Mouse (Mus musculus) bone marrow, adult 2 months (tissue): ENCODE measurements around the gene Cldnd2. TPM values are rescaled to one million over a fixed set of nuclear protein-coding genes. Genes with fewer than 3 reads are reported as not detected.

Source experiments
- H3K27ac ChIP-seq: fragments of 200-500 bp; 2 replicates; pipeline ENCODE4 v1.5.1; 2012; ENCODE audit warnings: low read depth, mild to moderate bottlenecking, control low read depth, inconsistent platforms, low read length; ENCODE audit not compliant: control insufficient read depth, poor library complexity, insufficient read depth
- H3K4me1 ChIP-seq: fragments of 200-500 bp; 2 replicates; pipeline ENCODE4 v1.6.1; 2011; ENCODE audit warnings: low read length; ENCODE audit not compliant: control insufficient read depth, insufficient read depth
- H3K4me3 ChIP-seq: fragments of 200-500 bp; replicated peaks from 2 replicates; pipeline ENCODE3; 2011; ENCODE audit warnings: mild to moderate bottlenecking, low read depth, low read length, control low read depth; ENCODE audit not compliant: control insufficient read depth
- CTCF ChIP-seq: fragments of 200-500 bp; IDR thresholded peaks from 2 replicates; pipeline ENCODE4 v1.5.1; 2011; ENCODE audit warnings: low read length, control low read depth; ENCODE audit not compliant: control insufficient read depth, insufficient read depth
- POLR2A ChIP-seq: fragments of 200-500 bp; IDR thresholded peaks from 2 replicates; pipeline ENCODE4 v1.6.1; 2011; ENCODE audit warnings: low read depth, mild to moderate bottlenecking, control low read depth, low read length, borderline replicate concordance; ENCODE audit not compliant: control insufficient read depth
- WGBS: fragments of 180-500 bp; shearing (Covaris S2); methylation state at CpG from one replicate; pipeline ENCODE4 v1.1.7; 2018; 5-methylcytosine and 5-hydroxymethylcytosine counted together
- polyA plus RNA-seq: library from polyadenylated mRNA; stranded (reverse); fragments of >200 nt; gene quantifications from 2 replicates; pipeline ENCODE4 v1.2.4, GENCODE M21; 2011; ENCODE audit warnings: low replicate concordance; ENCODE audit not compliant: missing spikeins, insufficient read depth, insufficient read length

Gene Cldnd2
- polyA plus RNA-seq, 1 experiment, result 4.7 TPM

- TF ChIP-seq POLR2A (no peak), CTCF (peak; percentile 63)
- no peak overlapping the region for H3K4me3 ChIP-seq
- H3K27ac ChIP-seq, result no peak overlapping the region
- WGBS, result 67% methylated on average over 8 of the region's 8 CpGs
- no peaks in the 10 kb centered on the region for H3K4me1 ChIP-seq
Observed at GRCm38 (mm10) chr7:43470373-43470772, 29.8 kb downstream of the Cldnd2 start.

GRCm38 (mm10) chr7:43475706-43476105 is 35.1 kb downstream of the Cldnd2 start:
- no peak for TF ChIP-seq POLR2A
- TF ChIP-seq CTCF, result no peak

GRCm38 (mm10) chr7:43476376-43476775 is 35.8 kb downstream of the Cldnd2 start:
- 13% methylated on average over 13 of the region's 13 CpGs for WGBS
- no peaks in the 10 kb centered on the region for H3K4me1 ChIP-seq
- H3K4me3 ChIP-seq, result no peak overlapping the region
- TF ChIP-seq POLR2A (no peak), CTCF (no peak)
- no peak overlapping the region for H3K27ac ChIP-seq

More at GRCm38 (mm10) chr7:43475706-43476105, 35.1 kb downstream of the Cldnd2 start:
- WGBS, result 5% methylated on average over 23 of the region's 23 CpGs
- H3K4me1 ChIP-seq, result no peaks in the 10 kb centered on the region
- H3K27ac ChIP-seq, result no peak overlapping the region
- no peak overlapping the region for H3K4me3 ChIP-seq

- H3K4me1 ChIP-seq, result no peaks in the 10 kb centered on the region
- H3K4me3 ChIP-seq, result no peak overlapping the region
- 61% methylated on average over 3 of the region's 3 CpGs for WGBS
- TF ChIP-seq CTCF (no peak), POLR2A (no peak)
- no peak overlapping the region for H3K27ac ChIP-seq
Observed at GRCm38 (mm10) chr7:43481191-43481590, 40.6 kb downstream of the Cldnd2 start.

- no peak for TF ChIP-seq CTCF
- TF ChIP-seq POLR2A, result no peak
- WGBS, result 68% methylated on average over 8 of the region's 8 CpGs
Observed at GRCm38 (mm10) chr7:43482090-43482716, 41.6 kb downstream of the Cldnd2 start.

GRCm38 (mm10) chr7:43483236-43483635 is 42.7 kb downstream of the Cldnd2 start:
- no peak overlapping the region for H3K27ac ChIP-seq
- TF ChIP-seq POLR2A, result no peak
- TF ChIP-seq CTCF, result no peak

More at GRCm38 (mm10) chr7:43482090-43482716, 41.6 kb downstream of the Cldnd2 start:
- Histone ChIP-seq H3K4me1 (no peaks in the 10 kb centered on the region), H3K4me3 (no peak overlapping the region), H3K27ac (no peak overlapping the region)

GRCm38 (mm10) chr7:43488646-43489045 is 48.1 kb downstream of the Cldnd2 start:
- Histone ChIP-seq H3K4me1 (no peaks in the 10 kb centered on the region; the same call in 1 of the 2 replicates), H3K27ac (no peak overlapping the region), H3K4me3 (no peak overlapping the region)
- WGBS, result 40% methylated on average over 5 of the region's 5 CpGs
- TF ChIP-seq CTCF (no peak), POLR2A (no peak)

More at GRCm38 (mm10) chr7:43483236-43483635, 42.7 kb downstream of the Cldnd2 start:
- 14% methylated on average over 10 of the region's 10 CpGs for WGBS
- H3K4me1 ChIP-seq, result no peaks in the 10 kb centered on the region
- no peak overlapping the region for H3K4me3 ChIP-seq

GRCm38 (mm10) chr7:43489631-43490125 is 49.1 kb downstream of the Cldnd2 start, which contains the start of gene Iglon5:
Gene Iglon5, minus strand, starts transcription at chr7:43490075.
- 3% methylated on average over 21 of the region's 41 CpGs for WGBS
- Histone ChIP-seq H3K4me3 (no peak within 1 kb of the TSS), H3K4me1 (no peaks in the 10 kb centered on the region; the same call in 1 of the 2 replicates), H3K27ac (no peak within 1 kb of the TSS)
- TF ChIP-seq CTCF (no peak), POLR2A (no peak)

GRCm38 (mm10) chr7:43490182-43490584 is 49.6 kb downstream of the Cldnd2 start:
- WGBS, result 3% methylated on average over 12 of the region's 13 CpGs
- TF ChIP-seq CTCF (no peak), POLR2A (no peak)
- no peak overlapping the region for H3K4me3 ChIP-seq

More at GRCm38 (mm10) chr7:43490182-43490584, 49.6 kb downstream of the Cldnd2 start:
- no peaks in the 10 kb centered on the region; the same call in 1 of the 2 replicates for H3K4me1 ChIP-seq
- no peak overlapping the region for H3K27ac ChIP-seq
